Mouse (Mus musculus): ENCODE measurements at regions not wholly inside any gene's neighbourhood (a gene's known extent, or its start where the extent isn't known, plus 50 kb on each side); places are given as distances from the start of the nearest gene placed in this dataset.
A peak's percentile ranks its signal among the peaks of the same experiment; 100 is the strongest.

- peak; percentile 5 for DNase-seq (ENCODE audit: low spot score)
Measured at GRCm38 (mm10) chr7:51434865-51435264, 76.0 kb upstream of the Ano5 start.

GRCm38 (mm10) chr7:51454989-51455692 lies 55.7 kb upstream of the Ano5 start:
- no peak for DNase-seq (ENCODE audit: low spot score)

GRCm38 (mm10) chr7:51458757-51459156 lies 52.1 kb upstream of the Ano5 start:
- no peak for DNase-seq (ENCODE audit: low spot score)
